Mouse (Mus musculus): ENCODE measurements around the gene Tpm3.

Tpm3 gene

GRCm38 (mm10) chr3:90145461-90145860 is 73.0 kb downstream of the Tpm3 start:
- no peak for DNase-seq

DNA sequence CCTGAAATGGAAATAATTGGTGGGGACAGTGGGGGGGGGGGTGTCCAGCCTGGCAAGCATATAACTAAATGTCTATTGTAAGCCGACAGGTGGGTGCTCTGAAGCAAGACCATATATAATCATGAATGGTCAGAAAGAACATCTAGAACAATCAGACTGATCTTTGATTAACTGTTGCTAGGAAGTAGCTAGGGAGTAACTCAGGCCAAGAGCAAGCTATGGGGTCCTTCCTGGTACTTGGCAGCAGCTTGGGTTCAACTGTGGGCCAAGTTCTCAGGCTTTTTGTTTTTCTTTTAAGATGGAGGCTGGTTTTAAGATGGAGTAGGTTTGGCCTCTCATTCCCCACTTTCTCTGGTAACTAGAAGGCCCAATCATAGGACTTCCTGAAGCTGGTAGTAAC is 74.2 kb downstream of the Tpm3 start:
- DNase-seq = no peak
